Mouse (Mus musculus) hindbrain, embryonic 15.5 days (tissue): ENCODE measurements around the gene Flywch1. TPM values are rescaled to one million over a fixed set of nuclear protein-coding genes. Genes with fewer than 3 reads are reported as not detected.

Experiments
- ATAC-seq: fragments of 200-750 bp; cut with Nextera tagmentation; 2 replicates; pipeline ENCODE4 v1.8.0; 2017; ENCODE audit warnings: low read depth, moderate number of reproducible peaks, moderate TSS enrichment; ENCODE audit not compliant: low FRiP score
- H3K27ac ChIP-seq: fragments of 300-500 bp; sonication (generic); replicated peaks from 2 replicates; pipeline ENCODE4 v1.5.1; 2015; ENCODE audit warnings: mild to moderate bottlenecking, inconsistent platforms
- H3K27me3 ChIP-seq: fragments of 300-500 bp; sonication (generic); 2 replicates; pipeline ENCODE4 v1.6.1; 2015; ENCODE audit warnings: control low read depth, inconsistent platforms
- H3K36me3 ChIP-seq: fragments of 300-500 bp; sonication (generic); 2 replicates; pipeline ENCODE4 v1.6.1; 2015; ENCODE audit warnings: control low read depth, inconsistent platforms
- H3K4me1 ChIP-seq: fragments of 300-500 bp; sonication (generic); replicated peaks from 2 replicates; pipeline ENCODE4 v1.6.1; 2015; ENCODE audit warnings: control low read depth, inconsistent platforms
- H3K4me2 ChIP-seq: fragments of 300-500 bp; sonication (generic); 2 replicates; pipeline ENCODE4 v1.6.1; 2015; ENCODE audit warnings: moderate library complexity, mild to moderate bottlenecking, inconsistent platforms
- H3K4me3 ChIP-seq: fragments of 300-500 bp; sonication (generic); 2 replicates; pipeline ENCODE4 v1.5.1; 2015; ENCODE audit warnings: mild to moderate bottlenecking, inconsistent platforms
- H3K9ac ChIP-seq: fragments of 300-500 bp; sonication (generic); 2 replicates; pipeline ENCODE4 v1.6.1; 2015; ENCODE audit warnings: inconsistent platforms
- H3K9me3 ChIP-seq: fragments of 300-500 bp; sonication (generic); 2 replicates; pipeline ENCODE4 v1.6.1; 2016; ENCODE audit warnings: control low read depth, inconsistent platforms
- WGBS: fragments of 180-500 bp; shearing (Covaris S2); methylation state at CpG from one replicate; pipeline ENCODE4 v1.1.7; 2015; 5-methylcytosine and 5-hydroxymethylcytosine counted together
- polyA plus RNA-seq: library from polyadenylated mRNA; unstranded; fragments of >200 nt; fragmentation: Nextera tagmentation; extraction: Ambion mirVana; gene quantifications from 2 replicates; pipeline ENCODE4 v1.2.1, GENCODE M21; 2015

The Flywch1 gene
- polyA plus RNA-seq, 1 experiment from 2014 or later, result 209 TPM

GRCm38 (mm10) chr17:23748631-23749391, 22.6 kb downstream of the Flywch1 start:
- ATAC-seq, result no peak
- Histone ChIP-seq H3K36me3 (peaks cover 27% of the 10 kb centered on the region), H3K4me2 (no peak overlapping the region), H3K27ac (no peak overlapping the region), H3K4me3 (no peak overlapping the region), H3K4me1 (peaks cover 19% of the 10 kb centered on the region), H3K9ac (no peak overlapping the region), H3K9me3 (no peaks in the 10 kb centered on the region), H3K27me3 (peaks cover 23% of the 10 kb centered on the region)
- WGBS, result 34% methylated on average over 10 of the region's 10 CpGs

- Histone ChIP-seq H3K9ac (no peak overlapping the region), H3K4me3 (no peak overlapping the region), H3K27ac (no peak overlapping the region), H3K36me3 (peaks cover 19% of the 10 kb centered on the region), H3K4me1 (peaks cover 19% of the 10 kb centered on the region), H3K27me3 (peaks cover 31% of the 10 kb centered on the region), H3K4me2 (no peak overlapping the region), H3K9me3 (no peaks in the 10 kb centered on the region)
- WGBS, result 42% methylated on average over 6 of the region's 6 CpGs
- ATAC-seq, result no peak
These were observed 23.4 kb downstream of the Flywch1 start for GRCm38 (mm10) chr17:23748026-23748425.

DNA sequence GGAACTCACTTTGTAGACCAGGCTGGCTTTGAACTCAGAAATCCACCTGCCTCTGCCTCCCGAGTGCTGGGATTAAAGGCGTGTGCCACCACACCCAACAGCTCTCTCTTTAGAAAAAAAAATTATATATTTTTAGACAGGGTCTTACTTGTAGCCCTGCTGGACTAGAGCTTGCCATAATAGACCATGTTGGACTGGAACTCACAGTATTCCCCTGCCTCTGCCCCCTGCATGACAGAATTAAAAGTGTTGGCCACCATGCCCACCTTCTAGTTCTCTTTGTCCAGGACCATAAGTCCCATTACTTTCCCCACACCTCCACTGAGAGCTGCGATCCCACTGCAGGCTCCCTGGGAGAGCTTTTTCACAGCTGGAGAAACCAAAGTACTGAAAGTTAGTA, 23.9 kb downstream of the Flywch1 start:
- Histone ChIP-seq H3K36me3 (peaks cover 13% of the 10 kb centered on the region), H3K27me3 (peaks cover 36% of the 10 kb centered on the region), H3K4me2 (no peak overlapping the region), H3K4me3 (no peak overlapping the region), H3K27ac (no peak overlapping the region), H3K9ac (no peak overlapping the region), H3K4me1 (peaks cover 22% of the 10 kb centered on the region), H3K9me3 (no peaks in the 10 kb centered on the region)
- WGBS, result 82% methylated on average over 3 of the region's 3 CpGs
- ATAC-seq, result no peak

DNA sequence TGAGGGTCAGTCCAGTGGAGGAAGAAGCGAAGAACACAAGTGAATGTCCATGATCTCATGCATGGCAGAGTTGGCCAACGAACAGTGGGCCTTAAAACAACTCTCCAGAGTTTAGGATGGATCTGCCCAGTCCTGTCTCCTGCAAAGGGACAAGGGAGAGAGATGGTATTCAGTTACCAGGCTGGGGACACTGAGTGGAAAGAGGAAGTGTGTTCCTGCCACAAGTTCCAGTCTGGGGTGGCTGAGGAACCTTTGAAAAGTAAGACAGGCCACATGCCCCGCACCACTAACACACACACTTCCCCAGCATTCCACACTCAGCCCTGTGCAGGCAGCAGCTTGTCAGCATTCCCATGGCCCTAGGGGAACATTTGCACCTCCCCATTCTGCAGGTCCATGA, 24.6 kb downstream of the Flywch1 start:
- Histone ChIP-seq H3K4me2 (no peak overlapping the region; the same call in 1 of the 2 replicates), H3K9me3 (no peaks in the 10 kb centered on the region), H3K27ac (no peak overlapping the region), H3K27me3 (peaks cover 43% of the 10 kb centered on the region), H3K4me1 (peaks cover 28% of the 10 kb centered on the region), H3K36me3 (peaks cover 6% of the 10 kb centered on the region; the same call in 1 of the 2 replicates), H3K9ac (no peak overlapping the region), H3K4me3 (no peak overlapping the region)
- WGBS, result 74% methylated on average over 3 of the region's 3 CpGs
- no peak for ATAC-seq

GRCm38 (mm10) chr17:23746311-23746710, 25.1 kb downstream of the Flywch1 start:
- H3K27me3 ChIP-seq, result peaks cover 48% of the 10 kb centered on the region
- H3K4me3 ChIP-seq, result peak overlapping the region; percentile 44; the same call in 1 of the 2 replicates
- H3K4me2 ChIP-seq, result peak overlapping the region; percentile 90
- H3K4me1 ChIP-seq, result peaks cover 28% of the 10 kb centered on the region
- peaks cover 2% of the 10 kb centered on the region; the same call in 1 of the 2 replicates for H3K36me3 ChIP-seq
- no peak overlapping the region for H3K27ac ChIP-seq
- 2% methylated on average over 12 of the region's 12 CpGs for WGBS
- ATAC-seq, result no peak
- H3K9ac ChIP-seq, result no peak overlapping the region
- H3K9me3 ChIP-seq, result no peaks in the 10 kb centered on the region

GRCm38 (mm10) chr17:23745301-23746251, 25.8 kb downstream of the Flywch1 start, which contains the start of gene Kremen2:
Gene Kremen2, minus strand, starts transcription at chr17:23745833.
- Histone ChIP-seq H3K27ac (no peak within 1 kb of the TSS), H3K36me3 (no peaks in the 10 kb centered on the region), H3K4me1 (peaks cover 31% of the 10 kb centered on the region), H3K27me3 (peaks cover 54% of the 10 kb centered on the region), H3K9me3 (no peaks in the 10 kb centered on the region), H3K4me3 (peak within 1 kb of the TSS; percentile 44), H3K4me2 (peak within 1 kb of the TSS; percentile 90), H3K9ac (peak within 1 kb of the TSS; percentile 50)
- no peak for ATAC-seq
- under 1% methylated on average over 39 of the region's 45 CpGs for WGBS

DNA sequence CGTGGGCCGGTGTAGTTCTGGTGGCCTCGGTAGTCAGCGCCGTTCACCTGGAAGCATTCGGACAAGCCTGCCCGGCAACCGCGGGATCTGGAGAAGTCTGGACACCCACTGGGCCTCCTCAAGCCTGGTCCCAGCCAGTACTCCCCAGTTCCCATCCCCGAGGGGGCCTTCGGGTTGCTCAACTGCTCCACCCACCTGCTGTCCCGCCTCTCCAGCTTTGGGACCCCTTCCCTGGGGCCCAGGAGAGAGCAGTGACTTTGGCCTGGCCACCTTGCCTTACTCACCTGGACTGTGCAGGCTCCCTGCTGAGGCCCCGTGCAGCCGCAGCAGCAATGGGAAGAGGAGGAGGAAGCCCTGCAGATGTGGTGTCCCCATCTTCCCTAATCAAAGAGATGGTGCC, 26.8 kb downstream of the Flywch1 start:
- 4% methylated on average over 14 of the region's 14 CpGs for WGBS

GRCm38 (mm10) chr17:23744076-23744475, 27.3 kb downstream of the Flywch1 start:
- Histone ChIP-seq H3K27me3 (peaks cover 54% of the 10 kb centered on the region), H3K36me3 (no peaks in the 10 kb centered on the region), H3K9ac (no peak overlapping the region), H3K4me2 (no peak overlapping the region), H3K27ac (no peak overlapping the region), H3K4me3 (no peak overlapping the region), H3K9me3 (no peaks in the 10 kb centered on the region), H3K4me1 (peaks cover 37% of the 10 kb centered on the region)
- 28% methylated on average over 8 of the region's 8 CpGs for WGBS
- ATAC-seq, result no peak

More for the DNA sequence above, 26.8 kb downstream of the Flywch1 start:
- H3K4me2 ChIP-seq, result peak overlapping the region; percentile 90
- H3K4me3 ChIP-seq, result peak overlapping the region; percentile 44
- H3K27ac ChIP-seq, result no peak overlapping the region
- H3K9ac ChIP-seq, result peak overlapping the region; percentile 50; the same call in 1 of the 2 replicates
- H3K9me3 ChIP-seq, result no peaks in the 10 kb centered on the region
- ATAC-seq, result no peak
- peaks cover 54% of the 10 kb centered on the region for H3K27me3 ChIP-seq
- H3K36me3 ChIP-seq, result no peaks in the 10 kb centered on the region
- H3K4me1 ChIP-seq, result peaks cover 34% of the 10 kb centered on the region

DNA sequence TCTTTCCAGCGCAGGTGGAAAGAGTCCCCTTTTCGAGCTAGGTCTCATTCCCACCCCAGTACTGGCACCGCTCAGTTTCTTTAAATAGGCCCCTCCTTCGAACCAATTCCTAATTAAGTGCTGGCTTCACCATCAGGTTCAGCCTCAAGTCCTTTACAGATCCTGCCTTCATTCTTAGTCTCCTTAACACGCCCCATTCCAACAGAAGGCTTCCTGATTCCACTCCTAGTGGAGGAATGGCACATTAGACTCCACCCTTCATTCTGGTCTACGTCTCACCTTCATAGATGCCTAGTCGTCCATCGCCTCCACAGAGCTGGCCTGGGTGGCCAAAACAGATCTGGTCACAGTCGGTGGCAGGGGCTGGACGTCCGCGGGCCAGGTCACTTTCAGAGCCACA, 28.5 kb downstream of the Flywch1 start:
- H3K4me3 ChIP-seq, result peak overlapping the region; percentile 30; the same call in 1 of the 2 replicates
- whole genome bisulfite sequencing, result 63% methylated on average over 12 of the region's 12 CpGs
- peak overlapping the region; percentile 50; the same call in 1 of the 2 replicates for H3K4me2 ChIP-seq
- no peak overlapping the region for H3K27ac ChIP-seq
- peaks cover 54% of the 10 kb centered on the region for H3K27me3 ChIP-seq
- no peaks in the 10 kb centered on the region for H3K9me3 ChIP-seq
- no peaks in the 10 kb centered on the region for H3K36me3 ChIP-seq
- peaks cover 48% of the 10 kb centered on the region for H3K4me1 ChIP-seq
- no peak overlapping the region for H3K9ac ChIP-seq
- no peak for ATAC-seq

DNA sequence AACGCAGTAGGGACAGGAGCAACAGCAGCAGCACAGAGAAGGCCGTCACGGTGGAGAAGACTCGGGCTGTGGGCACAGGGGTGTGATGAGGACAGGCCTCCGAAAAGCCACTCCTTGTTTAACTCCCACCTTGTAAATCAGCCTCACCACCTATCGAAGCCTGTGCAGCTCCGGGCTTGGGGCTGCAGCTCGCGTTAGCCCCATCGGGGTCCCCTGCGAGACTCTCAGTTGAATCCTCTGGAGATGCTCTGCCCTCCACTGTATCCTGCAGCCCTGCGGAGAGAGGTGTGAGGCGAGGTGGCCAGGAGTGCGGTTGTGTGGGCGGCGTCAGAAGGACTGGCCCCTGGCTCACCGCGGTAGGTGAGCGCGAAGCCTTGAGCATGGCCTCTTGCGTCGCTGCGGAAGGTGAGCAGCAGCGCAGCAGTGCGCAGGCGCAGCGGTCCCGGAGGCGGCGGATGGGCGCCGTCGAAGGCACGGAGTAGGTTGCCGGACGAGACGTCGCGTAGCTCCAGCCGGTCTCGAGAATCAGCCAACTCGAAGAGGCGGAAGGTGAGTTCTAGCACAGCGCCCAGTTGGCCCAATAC, 29.1 kb downstream of the Flywch1 start:
- Histone ChIP-seq H3K4me1 (peaks cover 55% of the 10 kb centered on the region), H3K36me3 (no peaks in the 10 kb centered on the region), H3K4me2 (peak overlapping the region; percentile 50), H3K9me3 (no peaks in the 10 kb centered on the region), H3K9ac (no peak overlapping the region), H3K27ac (no peak overlapping the region), H3K27me3 (peaks cover 54% of the 10 kb centered on the region), H3K4me3 (peak overlapping the region; percentile 30)
- no peak for ATAC-seq
- WGBS, result 7% methylated on average over 44 of the region's 44 CpGs

DNA sequence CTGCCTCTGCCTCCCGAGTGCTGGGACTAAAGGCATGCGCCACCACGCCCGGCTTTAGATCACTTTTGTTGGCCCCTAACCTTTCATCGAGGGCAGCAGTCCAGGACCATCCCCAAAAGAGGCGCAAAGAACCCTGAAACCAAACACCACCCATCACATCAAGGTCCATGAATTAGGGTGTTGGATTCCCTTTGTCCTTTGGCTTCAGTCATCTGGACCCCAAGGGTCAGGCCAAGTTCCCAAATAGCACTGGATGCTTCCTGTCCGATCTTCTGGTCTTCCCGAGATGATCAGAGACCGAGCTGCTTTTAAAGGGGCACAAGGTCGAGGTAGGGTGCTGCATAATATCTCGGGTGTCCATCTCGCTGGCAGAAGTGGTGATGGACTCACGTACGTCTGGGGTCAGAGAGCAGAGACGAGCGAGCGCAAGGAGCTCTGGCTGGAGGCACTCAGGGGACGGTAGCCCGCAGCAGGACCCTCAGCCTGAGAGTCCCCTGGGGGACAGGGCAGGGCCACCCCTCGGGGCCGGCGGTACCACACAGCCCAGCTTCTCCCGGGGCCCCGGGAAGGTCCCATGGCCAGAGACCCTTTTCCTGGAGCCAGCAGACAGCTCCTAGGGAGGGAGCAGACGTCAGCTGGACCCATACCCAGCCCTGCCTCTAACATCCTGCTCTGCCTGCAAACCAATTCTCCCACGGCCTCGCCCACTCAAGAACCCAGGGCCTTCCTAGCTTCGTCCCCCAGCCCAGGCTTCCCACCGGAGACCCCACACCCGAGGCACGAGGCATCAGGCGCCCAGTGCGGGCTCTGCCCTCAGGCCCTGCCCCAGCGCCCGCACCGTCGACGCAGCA, 29.8 kb downstream of the Flywch1 start:
- peaks cover 56% of the 10 kb centered on the region for H3K4me1 ChIP-seq
- H3K27ac ChIP-seq, result no peak overlapping the region
- peak overlapping the region; percentile 30 for H3K4me3 ChIP-seq
- H3K27me3 ChIP-seq, result peaks cover 48% of the 10 kb centered on the region
- H3K9ac ChIP-seq, result no peak overlapping the region
- H3K36me3 ChIP-seq, result 0 out of 2 replicates have a peak, but pooled peaks cover 3% of the 10 kb centered on the region
- H3K4me2 ChIP-seq, result peak overlapping the region; percentile 50; the same call in 1 of the 2 replicates
- H3K9me3 ChIP-seq, result no peaks in the 10 kb centered on the region
- 51% methylated on average over 38 of the region's 38 CpGs for WGBS
- no peak for ATAC-seq
